Mouse (Mus musculus): Measurements from ENCODE around the gene C1qtnf4.
A peak's percentile ranks its signal among the peaks of the same experiment; 100 is the strongest.

C1qtnf4 gene

DNA sequence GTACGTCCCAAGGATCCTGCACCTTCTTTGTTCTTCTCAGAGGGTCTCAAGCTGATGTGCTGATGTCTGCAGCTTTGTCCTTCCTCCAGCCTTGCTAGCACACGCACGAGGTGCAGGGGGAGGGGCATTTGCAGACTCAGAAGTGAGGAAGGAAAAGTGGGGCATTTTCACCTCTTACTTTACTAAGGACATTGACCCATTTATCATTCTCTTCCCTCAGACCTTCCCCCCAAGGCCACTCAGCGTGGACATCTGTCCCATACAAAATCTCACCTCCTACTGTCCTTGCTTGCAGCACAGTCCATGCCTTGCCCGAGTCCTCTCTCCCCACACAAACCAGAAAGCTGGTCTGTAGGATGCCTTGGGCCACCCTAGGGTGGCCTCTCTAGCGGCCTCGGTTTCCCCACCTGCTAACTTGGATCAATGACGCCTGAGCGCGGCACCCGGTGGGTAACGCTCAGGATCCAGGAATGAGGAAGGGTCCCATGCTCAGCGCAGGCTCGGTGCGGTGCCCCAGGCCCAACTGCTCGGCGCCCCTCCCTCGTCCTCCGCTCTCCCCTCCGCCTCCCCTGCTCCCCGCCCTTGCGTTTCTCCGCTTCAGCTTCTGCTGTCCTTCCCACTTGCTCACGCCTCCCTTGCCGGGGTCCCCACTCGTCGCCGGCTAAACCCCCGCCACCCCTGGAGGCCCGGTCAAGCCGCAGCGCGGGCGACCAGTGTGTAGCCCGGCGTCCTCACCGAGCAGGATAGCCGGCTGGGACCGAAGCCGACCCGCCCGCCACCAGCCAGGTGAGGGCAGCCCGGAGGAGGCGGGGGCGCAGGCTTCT, at the start of gene C1qtnf4:
Gene C1qtnf4 (plus strand): TSS at position 643 of the 824 bp plus-strand sequence.
- DNase-seq (ENCODE audit: low read depth, low spot score): no peak

DNA sequence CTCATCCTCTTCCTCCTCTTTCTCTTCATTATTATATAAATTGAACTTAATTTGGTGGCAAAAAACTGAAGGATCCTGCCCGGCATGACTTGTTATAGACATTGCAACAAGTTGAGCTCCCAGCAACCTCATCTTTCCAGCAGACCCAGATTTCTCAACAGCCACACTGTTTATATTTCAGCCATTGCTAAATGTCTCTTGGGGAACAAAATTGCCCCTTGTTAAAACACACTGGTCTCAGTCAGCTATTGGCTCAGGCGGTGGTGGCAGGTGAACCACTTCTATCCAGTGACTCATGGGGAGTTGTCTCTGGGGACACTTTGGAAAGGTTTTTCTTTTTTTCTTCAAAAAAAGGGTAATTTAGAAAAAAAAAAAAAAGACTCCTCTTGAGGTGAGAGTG, 47.0 kb upstream of the C1qtnf4 start:
- DNase-seq (ENCODE audit: low read depth, low spot score): no peak

DNA sequence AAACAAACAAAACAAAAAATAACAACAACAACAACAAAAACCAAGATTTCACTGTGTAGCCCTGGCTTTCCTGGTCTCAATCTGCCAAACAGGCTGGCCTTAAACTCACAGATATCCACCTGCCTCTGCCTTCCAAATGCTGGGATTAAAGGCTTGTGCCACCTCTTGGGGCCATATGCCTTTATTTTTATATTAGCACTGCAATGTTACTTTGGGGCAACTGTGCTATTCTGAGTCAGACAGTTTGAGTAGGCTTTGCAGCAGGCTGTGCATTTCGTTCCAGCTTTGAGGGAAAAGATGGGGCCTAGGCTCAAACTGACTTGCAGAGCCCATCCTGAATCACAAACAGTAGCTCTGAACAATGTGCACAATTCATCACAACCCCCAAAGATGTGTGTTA, 42.0 kb upstream of the C1qtnf4 start:
- no peak for DNase-seq (ENCODE audit: low read depth, low spot score)

DNA sequence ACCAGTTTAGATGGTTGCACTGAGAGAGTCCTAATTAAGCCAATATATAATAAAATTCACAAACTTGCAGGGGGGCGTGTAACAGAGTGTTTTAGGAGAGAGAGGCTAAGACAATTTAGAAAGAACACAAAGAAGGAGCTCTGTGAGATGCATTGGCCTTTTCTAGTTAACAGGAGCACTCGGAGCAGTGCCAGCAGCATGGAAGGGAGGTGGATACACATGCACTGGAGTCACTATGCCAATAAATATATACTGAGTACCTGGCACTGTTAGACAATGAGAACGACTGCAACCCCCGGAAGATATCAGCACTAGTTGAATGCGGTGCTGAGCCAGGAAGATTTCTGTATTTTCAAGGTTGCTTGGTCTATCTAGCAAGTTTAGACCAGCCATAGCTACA, 41.4 kb upstream of the C1qtnf4 start:
- no peak for DNase-seq (ENCODE audit: low read depth, low spot score)

DNA sequence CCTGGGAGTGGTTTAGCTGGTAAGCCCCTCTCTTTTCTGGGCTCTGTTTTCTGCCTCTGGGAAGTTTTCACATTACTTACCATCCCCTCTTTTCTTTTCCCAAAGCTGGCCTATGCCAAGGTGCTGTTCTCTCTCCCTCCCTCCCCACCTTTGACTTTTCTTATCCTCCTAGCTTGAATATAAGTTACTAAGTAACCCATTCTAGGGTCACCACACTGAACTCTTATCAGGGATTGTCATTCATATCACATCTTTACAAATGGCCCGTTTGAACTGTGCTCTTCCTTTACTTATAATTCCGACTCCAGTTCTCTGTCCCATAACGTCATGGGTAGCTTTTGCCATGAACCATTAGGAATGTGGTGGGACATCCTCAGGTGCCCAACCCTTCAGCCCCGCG, 40.4 kb upstream of the C1qtnf4 start:
- DNase-seq (ENCODE audit: low read depth, low spot score): no peak

DNA sequence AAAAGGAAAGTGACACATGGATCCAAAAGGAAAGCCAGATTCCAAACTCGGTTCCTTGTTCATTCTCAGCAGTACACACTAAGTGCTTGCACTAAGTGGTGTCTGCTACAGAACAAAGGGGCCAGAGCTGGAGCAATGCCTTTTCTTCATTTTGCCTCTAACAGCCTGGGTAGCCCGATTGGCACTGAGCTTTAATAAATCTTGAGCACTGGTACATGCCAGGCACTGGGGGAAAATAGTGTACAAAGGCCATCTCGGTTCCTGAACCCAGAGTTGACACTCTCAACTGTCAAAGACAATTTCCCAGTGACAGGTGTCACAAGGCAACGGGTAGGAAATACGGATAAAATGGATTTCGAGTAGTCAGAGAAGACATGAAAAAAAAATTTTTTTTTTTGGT, 39.5 kb upstream of the C1qtnf4 start:
- DNase-seq (ENCODE audit: low read depth, low spot score): no peak

DNA sequence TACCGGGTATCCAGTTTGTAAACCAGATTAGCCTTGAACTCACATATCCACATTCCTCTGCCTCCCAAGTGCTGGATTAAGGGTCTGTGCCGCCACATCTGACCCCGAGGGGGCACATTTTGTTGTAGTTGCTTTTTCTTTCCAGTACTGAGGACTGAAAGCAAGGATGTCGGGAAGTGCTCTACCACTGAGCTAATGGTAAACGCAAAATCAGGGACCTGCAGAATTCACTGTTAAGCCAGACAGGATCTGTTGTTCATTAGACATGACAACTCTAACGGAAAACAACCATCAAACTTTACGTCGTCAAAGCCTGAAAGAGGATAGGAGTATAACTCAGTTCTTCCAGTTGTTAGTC, 39.1 kb upstream of the C1qtnf4 start:
- no peak for DNase-seq (ENCODE audit: low read depth, low spot score)

DNA sequence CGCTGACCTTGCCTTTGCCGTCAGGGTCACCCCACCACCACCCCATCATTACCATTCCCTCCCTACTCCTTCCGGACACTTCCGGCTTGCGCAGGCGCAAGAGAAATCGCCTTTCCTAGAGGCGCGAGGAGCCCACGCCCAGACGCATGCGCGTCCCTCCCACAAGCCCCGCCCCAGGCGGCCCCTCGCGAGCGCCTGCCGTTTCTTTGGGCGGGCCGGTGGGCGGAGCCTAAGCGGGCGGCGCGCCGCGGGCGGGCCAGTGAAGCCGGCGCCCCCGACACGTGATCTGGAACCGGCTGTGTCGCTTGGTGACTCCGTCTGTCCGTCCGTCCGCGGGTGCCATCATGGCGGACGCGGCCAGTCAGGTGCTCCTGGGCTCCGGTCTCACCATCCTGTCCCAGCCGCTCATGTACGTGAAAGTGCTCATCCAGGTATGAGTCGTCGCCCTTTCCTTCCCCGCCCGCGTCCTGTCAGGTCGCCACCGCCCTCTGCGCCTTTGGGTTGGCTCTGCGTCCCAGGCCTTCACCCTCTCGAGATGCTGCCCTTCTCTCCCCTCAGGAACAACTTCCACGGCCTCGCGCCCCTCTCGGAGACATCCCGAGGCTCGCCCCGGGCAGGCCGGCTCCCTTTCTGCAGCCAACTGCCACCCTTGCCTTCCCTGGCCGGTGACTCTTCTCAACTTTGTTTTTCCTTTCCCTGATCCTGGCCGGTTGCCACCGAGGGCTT, 38.5 kb upstream of the C1qtnf4 start, which contains the start of gene Mtch2:
Gene Mtch2 (plus strand): TSS at position 201 of the 726 bp plus-strand sequence.
- peak; percentile 96 for DNase-seq (ENCODE audit: low read depth, low spot score)

DNA sequence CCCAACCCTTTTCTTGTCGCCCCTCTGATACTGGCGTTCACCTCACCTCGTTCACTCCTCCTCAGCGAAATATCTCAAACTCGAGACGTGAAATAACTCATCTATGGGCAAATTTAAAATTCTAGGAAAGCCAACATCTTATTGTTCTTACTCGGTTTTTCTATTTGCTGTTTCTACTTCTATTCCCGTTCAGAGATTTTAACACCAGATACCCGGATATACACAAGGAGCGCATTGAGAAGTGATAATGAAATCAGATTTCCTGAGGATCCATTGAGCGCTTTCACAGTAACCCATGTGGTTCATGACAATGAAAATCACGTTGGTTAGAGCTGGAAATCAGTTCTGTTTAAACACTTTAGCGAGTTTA, 38.0 kb upstream of the C1qtnf4 start:
- DNase-seq (ENCODE audit: low read depth, low spot score): no peak

DNA sequence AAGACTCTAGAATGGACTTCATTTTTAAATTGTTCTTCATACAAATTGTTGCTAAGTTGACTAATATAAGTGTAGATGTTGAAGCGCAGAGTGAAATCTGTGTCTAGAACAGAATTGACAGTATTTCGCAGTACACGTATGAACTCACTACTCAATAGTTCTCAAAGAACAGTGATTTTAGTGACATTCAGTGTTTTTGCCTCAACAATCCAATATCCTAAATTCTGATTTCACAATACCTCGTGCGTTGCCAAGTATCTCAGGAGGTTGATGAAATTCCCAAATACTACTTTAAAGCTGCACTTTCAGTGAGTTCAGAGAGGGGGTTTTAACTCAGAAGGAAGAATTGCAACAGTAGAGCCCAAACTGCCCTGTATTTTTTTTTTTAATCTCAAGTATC, 37.3 kb upstream of the C1qtnf4 start:
- DNase-seq (ENCODE audit: low read depth, low spot score): no peak

DNA sequence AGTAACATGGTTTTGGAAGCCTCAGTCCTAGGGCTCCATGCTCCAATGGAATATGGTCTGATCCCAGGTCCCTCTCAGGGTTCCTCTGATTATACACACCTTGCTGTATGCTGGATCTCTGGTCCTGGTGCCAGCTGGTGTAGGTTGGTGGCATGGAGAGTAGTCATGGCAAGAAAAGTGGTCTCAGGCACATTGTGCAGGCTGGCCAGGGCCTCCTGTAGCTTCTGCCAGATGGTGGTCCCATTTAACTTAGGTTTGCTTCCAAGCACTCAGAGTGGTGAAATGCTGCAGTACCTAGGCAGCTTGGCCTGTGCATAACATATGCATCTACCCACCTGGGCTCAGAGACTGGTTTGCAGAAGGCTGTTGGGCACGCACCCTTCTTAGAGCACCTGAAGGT, 35.3 kb upstream of the C1qtnf4 start:
- DNase-seq (ENCODE audit: low read depth, low spot score): no peak

DNA sequence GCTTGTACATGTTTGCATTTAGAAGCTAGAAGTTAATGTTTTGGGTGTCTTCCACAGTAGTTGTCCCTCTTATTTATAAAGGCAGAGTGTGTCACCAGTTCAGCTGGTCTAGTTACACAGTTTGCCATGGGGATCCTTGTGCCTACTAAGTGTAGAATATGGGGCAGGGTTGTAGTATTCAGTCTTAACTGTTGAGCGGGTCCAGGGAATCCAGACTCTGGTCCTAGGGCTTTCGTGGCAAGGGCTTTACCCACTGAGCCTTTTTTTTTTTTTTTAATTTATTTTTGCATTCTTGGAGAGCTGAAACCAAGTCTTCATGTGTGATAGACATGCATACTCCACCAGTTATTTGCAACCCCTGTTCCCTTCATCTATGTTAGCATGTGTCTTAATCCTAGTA, 24.2 kb upstream of the C1qtnf4 start:
- no peak for DNase-seq (ENCODE audit: low read depth, low spot score)

DNA sequence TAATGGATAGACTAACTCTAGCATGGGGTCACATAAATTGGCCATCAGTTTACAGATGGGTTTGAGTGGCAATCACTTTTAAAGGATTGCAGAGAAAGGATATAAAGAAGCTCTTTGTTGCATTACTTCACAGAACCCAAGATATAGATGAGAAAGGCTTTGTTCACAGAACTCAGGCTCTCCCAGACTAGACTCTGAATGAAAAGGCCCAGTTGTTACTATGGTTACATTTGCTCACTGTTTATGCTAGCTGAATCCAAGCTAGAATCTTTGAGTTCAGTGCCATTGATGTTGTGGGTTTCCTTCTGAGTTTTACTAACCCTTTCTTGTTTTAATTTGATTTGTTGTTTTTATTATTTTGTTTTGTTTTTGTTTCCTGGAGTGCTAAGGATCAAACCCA, 21.5 kb upstream of the C1qtnf4 start:
- DNase-seq (ENCODE audit: low read depth, low spot score): no peak

DNA sequence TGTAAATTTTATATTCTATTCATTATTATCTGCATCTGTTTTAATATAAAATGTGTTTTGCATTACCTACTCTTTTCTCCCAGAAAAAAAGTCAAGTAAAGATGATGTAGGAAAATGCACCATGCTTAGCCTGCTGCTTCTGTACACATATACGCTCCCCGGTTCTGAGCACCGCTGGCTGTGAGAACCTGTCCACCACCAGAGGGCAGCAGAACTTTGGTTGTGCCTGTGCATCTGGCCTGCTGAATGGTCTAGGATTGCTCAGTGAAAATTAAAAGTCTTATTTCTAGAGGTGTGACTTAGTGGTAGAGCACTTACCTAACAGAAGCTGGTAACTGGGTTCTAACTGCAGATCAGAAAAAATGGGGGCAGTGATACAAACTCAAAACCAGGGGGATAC, 19.1 kb upstream of the C1qtnf4 start:
- DNase-seq (ENCODE audit: low read depth, low spot score): peak; percentile 73

DNA sequence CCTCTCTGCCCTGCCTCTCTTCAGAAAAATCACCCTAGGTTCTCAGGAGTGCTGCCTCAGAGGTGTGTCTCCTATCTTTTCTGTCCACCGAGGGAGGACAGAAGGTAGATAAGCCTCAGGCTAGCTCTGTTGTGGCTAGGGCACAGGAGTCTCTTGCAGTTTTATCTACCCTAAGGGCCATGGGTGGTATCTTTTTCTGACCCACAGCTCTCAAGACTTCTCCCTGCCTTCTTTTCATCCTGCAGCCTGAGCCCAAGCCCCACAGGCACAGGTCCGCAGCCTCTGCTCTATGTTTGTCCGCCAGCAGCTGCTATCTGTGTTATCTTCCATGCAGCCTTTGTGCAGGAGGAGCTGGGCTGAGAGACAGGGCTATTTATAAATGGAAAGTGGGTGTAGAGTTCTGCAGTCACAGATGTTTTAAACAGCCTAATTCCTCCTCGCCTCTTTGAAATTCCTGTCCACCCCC, 15.5 kb upstream of the C1qtnf4 start:
- DNase-seq (ENCODE audit: low read depth, low spot score): no peak

DNA sequence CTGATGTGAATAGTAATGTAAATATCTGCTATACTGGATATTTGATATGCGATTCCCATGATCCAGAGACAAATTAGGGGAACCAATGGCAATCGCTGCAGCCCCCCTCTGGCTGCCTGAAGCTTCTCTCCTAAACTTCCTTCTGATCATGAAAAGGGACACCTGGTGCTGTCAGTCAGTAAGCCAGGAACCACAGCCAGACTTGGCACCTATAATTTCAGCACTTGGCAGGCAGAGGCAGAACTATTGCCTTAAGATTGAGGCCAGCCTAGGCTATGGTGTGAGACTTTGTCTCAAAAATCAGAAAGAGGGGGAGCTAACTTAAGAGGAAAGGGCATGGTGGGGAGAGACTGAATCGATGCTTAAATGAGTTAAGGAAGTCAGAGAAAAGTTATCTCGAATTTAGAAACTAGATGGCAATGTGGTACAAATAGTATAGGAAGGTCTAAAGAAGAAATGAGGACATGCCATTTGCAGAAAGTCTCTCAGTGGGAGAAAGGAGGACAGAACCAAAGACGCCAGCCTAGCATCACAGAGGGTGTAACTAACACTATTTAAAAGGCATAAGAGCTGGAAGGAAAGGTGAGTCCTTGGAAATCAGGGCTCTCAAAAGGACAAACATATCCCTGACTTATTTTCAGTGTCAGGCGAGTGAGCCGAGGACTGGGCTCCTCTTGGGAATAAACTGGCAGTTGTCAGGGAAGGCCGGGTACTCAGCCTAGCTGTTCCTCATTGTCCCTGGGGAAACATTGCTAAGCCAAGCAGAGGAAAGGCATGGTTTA, 14.3 kb upstream of the C1qtnf4 start:
- DNase-seq (ENCODE audit: low read depth, low spot score): no peak

DNA sequence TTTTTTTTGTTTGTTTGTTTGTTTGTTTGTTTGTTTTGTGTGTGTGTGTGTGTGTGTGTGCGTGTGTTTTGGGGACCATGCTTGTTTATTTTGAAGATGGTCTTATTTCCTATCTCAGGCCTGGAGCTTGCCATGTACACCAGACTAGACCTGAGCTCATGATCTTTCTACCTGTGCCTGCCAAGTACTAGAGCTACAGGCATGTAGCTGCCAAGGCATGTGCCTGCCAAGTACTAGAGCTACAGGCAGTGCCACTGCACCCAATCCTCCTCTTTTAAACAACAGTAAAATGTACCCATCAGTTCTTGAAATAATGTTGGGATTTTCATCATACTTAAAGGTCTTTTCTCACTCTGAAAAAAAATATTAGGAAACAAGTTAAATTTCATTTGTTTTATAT, 11.6 kb upstream of the C1qtnf4 start:
- DNase-seq (ENCODE audit: low read depth, low spot score): no peak

DNA sequence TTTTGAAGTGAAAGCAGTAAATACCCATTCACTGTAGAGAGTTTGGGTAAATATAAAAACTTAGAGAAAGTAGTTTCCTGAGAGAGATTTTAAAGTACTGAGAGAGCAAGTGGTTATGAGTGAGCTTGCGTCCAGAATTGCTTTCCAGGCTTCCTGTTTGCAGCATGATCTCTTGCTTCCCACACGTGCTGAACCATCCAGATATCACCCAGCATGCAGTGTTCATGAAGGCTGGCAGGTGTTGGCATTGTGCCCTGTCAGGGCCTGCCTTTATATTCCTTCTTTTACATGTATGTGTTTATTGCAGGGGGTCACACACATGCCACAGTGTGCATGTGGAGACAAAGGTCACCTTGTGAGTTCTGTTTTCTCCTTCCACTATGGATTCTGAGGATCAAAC, 10.4 kb upstream of the C1qtnf4 start:
- DNase-seq (ENCODE audit: low read depth, low spot score): no peak

DNA sequence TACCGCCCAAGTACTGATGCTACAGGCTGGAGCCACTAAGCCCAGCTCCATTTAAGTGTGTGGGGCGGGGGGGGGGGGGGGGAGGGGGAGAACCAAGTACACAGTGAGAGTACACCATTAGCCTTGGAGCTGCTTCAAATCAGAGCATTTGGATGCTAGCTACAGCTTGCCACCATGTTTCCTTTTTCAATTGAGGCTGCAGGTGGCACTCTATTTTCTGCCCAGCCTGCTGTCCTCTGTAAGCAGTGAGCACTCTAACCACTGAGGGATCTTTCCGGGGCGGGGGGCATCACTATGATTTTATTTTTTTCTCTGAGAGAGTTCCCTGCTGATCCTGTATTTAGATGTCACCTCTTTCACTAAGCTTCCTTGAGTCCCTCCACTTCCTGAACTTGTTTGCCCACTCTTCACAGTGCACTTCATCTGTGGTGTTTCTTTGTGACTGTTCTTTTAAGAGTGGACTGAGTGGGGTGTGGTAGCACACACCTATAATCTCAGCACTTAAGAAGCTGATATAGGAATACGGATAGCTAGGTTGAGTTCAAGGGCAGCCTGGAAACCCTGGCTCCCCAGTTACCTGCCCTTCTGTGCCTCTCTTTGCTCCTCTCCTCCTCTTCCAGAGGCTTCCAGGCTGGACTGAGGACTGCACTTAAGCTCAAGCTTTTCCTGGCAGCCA, 7.9 kb upstream of the C1qtnf4 start:
- DNase-seq (ENCODE audit: low read depth, low spot score): no peak

DNA sequence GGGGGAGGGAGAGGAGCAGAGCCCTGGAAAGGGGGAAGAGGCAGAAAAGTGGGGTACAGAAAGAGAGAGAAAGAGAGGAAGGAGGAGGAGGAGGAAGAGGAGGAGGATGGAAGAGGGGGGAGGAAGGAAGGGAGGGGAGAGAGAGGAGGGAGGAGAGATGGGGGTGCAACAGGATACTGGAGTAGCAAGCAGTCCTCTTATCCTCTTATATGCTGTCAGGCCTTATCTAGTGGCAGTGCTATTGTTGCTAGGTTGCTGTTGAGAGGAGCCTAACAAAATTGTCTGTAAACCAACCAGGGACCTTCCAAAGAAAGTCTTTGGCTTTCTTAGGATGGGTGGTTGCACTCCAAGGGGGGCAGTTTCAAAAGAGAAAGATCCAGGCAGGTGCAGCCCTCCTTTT, 6.2 kb upstream of the C1qtnf4 start:
- no peak for DNase-seq (ENCODE audit: low read depth, low spot score)

DNA sequence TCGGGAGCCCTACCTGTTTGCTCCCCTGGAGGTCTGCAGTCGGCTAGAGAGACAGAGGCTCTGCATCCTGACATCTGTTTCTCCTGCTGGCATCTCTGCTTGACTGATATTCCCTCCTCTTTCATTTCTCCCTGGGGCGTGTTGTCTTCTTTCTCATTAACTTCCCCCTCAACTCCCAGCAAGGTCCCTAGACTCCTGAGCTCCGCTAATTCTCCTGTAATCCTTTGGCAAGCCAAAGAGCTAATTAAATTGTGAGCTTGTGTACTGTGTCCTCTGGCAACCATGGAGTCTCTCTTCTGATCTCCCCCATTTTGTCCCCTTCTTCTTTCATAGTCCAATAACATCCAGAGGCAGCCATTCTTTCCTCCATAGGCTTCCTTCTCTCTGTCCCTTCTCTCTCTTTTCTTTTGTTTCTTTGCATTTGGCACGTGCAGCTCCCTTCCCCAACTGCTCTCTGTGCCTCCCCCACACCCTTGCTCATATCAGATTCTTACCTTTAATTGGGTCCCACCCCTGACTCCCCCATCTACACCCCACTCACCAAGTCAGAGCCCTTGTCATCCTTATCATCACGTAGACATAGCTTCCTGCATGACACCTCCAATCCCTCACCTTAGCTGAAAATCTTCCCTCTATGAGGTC, 5.4 kb upstream of the C1qtnf4 start:
- no peak for DNase-seq (ENCODE audit: low read depth, low spot score)
